Mouse (Mus musculus): Measurements from ENCODE around the gene Lmln. TPM values are rescaled to one million over a fixed set of nuclear protein-coding genes. Genes with fewer than 3 reads are reported as not detected.
"Not testable (repeated sequence)": the region's sequence is repeated elsewhere in the genome, so short reads cannot be mapped to it uniquely, and the experiment has no call there.

Lmln gene
- polyA plus RNA-seq, 1 experiment from 2014 or later = 1.8 TPM

DNA sequence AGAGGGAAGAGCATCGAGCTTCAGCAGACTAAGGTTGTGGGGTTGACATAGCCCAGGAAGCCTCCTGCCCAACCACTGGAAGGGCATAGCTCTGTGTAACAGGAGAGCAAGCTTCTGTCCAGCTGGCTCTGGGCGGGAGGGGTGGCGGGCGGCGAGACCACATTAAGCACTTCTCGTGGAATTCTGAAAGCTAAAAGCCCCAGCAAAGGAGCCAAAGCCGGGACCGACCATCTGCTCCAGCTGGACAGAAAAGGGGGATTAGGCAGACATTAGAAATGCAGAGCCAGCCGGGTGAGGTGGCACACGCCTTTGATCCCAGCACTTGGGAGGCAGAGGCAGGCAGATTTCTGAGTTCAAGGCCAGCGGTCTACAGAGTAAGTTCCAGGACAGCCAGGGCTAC, 95.7 kb downstream of the Lmln start:
- Histone ChIP-seq H3K9me3 (replicated peaks; ENCODE audit: control insufficient read depth, low read length) (0 out of 2 replicates have a peak, but pooled peaks cover 3% of the 10 kb centered on the region), H3K9ac (ENCODE audit: low read length) (no peak overlapping the region), H3K27me3 (ENCODE audit: control insufficient read depth, insufficient read depth, low read length) (no peaks in the 10 kb centered on the region), H3K4me3 (ENCODE audit: low read length) (no peak overlapping the region), H3K4me2 (ENCODE audit: low read depth, low read length) (no peak overlapping the region), H3K36me3 (ENCODE audit: control insufficient read depth, insufficient read depth) (no peaks in the 10 kb centered on the region), H3K27ac (ENCODE audit: low read length) (no peak overlapping the region), H3K4me1 (ENCODE audit: control insufficient read depth, insufficient read depth, low read length) (no peaks in the 10 kb centered on the region)
- no peak for ATAC-seq (replicated peaks; ENCODE audit: extremely low read depth, insufficient read depth, low FRiP score)
- WGBS = 85% methylated on average over 11 of the region's 11 CpGs

DNA sequence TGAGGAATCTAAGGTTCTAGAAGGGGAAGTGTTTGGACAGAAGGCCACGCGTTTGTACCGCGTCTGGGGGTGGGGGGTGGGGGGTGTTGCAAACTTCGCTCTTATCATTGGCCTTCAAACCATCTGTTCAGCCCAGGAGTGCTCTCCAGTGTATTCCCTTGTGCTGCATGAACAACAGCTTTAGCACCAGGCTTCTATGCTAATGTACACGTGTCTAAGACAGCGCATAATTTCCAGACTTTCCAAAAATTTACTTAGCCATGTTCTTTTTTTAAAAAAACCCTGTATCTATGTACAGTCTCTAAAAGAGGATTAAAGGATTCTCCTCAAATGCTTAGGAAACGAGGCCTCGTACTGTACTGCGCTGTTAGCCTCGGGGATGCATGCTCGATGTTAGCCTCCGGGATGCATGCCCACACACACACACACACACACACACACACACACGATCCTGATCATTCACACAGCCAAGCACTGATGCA, 96.3 kb downstream of the Lmln start:
- H3K9ac ChIP-seq (ENCODE audit: low read length) = no peak overlapping the region
- no peak overlapping the region for H3K4me2 ChIP-seq (ENCODE audit: low read depth, low read length)
- no peak overlapping the region for H3K27ac ChIP-seq (ENCODE audit: low read length)
- WGBS = 76% methylated on average over 14 of the region's 14 CpGs
- H3K27me3 ChIP-seq (ENCODE audit: control insufficient read depth, insufficient read depth, low read length) = no peaks in the 10 kb centered on the region
- ATAC-seq (replicated peaks; ENCODE audit: extremely low read depth, insufficient read depth, low FRiP score) = no peak
- H3K9me3 ChIP-seq (replicated peaks; ENCODE audit: control insufficient read depth, low read length) = 0 out of 2 replicates have a peak, but pooled peaks cover 3% of the 10 kb centered on the region
- H3K4me3 ChIP-seq (ENCODE audit: low read length) = no peak overlapping the region
- no peaks in the 10 kb centered on the region for H3K36me3 ChIP-seq (ENCODE audit: control insufficient read depth, insufficient read depth)
- 0 out of 2 replicates have a peak, but pooled peaks cover 2% of the 10 kb centered on the region for H3K4me1 ChIP-seq (ENCODE audit: control insufficient read depth, insufficient read depth, low read length)

DNA sequence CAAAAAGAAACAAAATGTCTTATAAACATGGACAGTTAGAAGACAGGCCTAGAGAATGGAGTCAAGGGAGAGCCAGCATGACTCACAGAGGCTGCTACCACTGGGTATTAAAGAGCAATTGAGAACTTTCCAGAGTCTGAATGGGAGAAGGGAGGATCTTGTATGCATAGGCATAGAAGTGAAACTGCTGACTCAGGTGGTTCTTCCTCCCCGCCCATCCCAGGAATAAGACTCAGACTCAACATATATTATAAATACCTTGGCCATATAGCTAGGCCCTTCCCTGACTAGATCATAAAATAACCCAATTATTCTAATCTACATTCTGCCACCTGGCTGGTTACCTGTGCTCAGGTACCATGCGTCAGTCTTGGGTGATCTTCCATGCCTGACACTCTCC, 97.0 kb downstream of the Lmln start:
- Histone ChIP-seq H3K4me1 (ENCODE audit: control insufficient read depth, insufficient read depth, low read length) (0 out of 2 replicates have a peak, but pooled peaks cover 2% of the 10 kb centered on the region), H3K27me3 (ENCODE audit: control insufficient read depth, insufficient read depth, low read length) (no peaks in the 10 kb centered on the region), H3K4me3 (ENCODE audit: low read length) (no peak overlapping the region), H3K4me2 (ENCODE audit: low read depth, low read length) (no peak overlapping the region), H3K27ac (ENCODE audit: low read length) (no peak overlapping the region), H3K36me3 (ENCODE audit: control insufficient read depth, insufficient read depth) (no peaks in the 10 kb centered on the region), H3K9me3 (replicated peaks; ENCODE audit: control insufficient read depth, low read length) (0 out of 2 replicates have a peak, but pooled peaks cover 3% of the 10 kb centered on the region), H3K9ac (ENCODE audit: low read length) (no peak overlapping the region)
- no peak for ATAC-seq (replicated peaks; ENCODE audit: extremely low read depth, insufficient read depth, low FRiP score)
- 90% methylated on average over 2 of the region's 2 CpGs for WGBS

DNA sequence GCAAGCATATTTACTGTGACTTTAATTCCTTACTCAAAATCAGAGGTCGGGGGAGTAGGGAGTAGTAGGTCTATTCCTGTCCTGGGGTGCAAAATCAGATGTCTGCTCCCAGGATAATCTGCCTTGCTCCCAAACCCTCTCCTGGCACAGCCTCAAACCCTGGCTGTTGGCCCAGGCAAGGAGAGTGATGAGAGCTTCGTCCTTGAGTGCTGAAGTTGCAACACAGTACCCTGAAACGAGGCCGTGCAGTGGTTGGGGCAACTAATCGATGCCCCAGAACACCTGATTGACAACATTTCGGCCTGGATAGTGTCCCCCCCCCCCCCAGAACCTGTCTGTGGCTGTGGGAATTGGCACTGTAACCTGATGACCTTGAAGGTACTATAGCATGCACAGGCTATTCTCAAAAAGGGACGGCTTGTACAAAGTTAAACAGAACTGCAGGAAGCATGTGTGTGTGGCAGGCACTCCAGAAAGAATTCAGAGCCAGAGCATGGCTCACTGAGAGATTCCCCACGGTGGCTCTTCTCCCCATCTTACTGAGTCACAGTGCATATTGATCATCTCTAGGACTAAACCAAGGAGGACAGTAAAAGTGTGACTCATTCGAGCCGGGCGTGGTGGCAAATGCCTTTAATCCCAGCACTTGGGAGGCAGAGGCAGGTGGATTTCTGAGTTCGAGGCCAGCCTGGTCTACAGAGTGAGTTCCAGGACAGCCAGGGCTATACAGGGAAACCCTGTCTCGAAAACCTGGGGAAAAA, 101.2 kb downstream of the Lmln start:
- Histone ChIP-seq H3K4me2 (ENCODE audit: low read depth, low read length) (no peak overlapping the region), H3K9ac (ENCODE audit: low read length) (no peak overlapping the region), H3K27me3 (ENCODE audit: control insufficient read depth, insufficient read depth, low read length) (no peaks in the 10 kb centered on the region), H3K27ac (ENCODE audit: low read length) (peak overlapping the region; percentile 66), H3K4me3 (ENCODE audit: low read length) (no peak overlapping the region), H3K4me1 (ENCODE audit: control insufficient read depth, insufficient read depth, low read length) (0 out of 2 replicates have a peak, but pooled peaks cover 2% of the 10 kb centered on the region), H3K9me3 (replicated peaks; ENCODE audit: control insufficient read depth, low read length) (0 out of 2 replicates have a peak, but pooled peaks cover 5% of the 10 kb centered on the region), H3K36me3 (ENCODE audit: control insufficient read depth, insufficient read depth) (no peaks in the 10 kb centered on the region)
- ATAC-seq (replicated peaks; ENCODE audit: extremely low read depth, insufficient read depth, low FRiP score) = peak; percentile 73
- WGBS = 52% methylated on average over 13 of the region's 13 CpGs

DNA sequence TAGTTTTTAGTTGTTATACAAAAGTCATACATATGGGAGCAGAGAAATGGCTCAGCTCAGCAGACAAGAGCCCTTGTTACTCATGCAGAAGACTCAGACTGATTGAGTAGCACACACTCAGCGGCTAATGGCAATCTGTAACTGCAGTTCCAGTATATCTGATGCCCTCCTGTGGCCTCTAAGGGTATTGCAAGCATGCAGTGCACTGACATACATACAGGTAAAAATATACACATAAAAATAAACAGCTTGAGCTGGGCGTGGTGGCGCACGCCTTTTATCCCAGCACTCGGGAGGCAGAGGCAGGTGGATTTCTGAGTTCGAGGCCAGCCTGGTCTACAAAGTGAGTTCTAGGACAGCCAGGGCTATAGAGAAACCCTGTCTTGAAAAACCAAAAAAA, 104.0 kb downstream of the Lmln start:
- 61% methylated on average over 6 of the region's 6 CpGs for WGBS
- not testable (repeated sequence) for H3K27ac ChIP-seq (ENCODE audit: low read length); H3K4me2 ChIP-seq (ENCODE audit: low read depth, low read length); H3K4me1 ChIP-seq (ENCODE audit: control insufficient read depth, insufficient read depth, low read length); H3K27me3 ChIP-seq (ENCODE audit: control insufficient read depth, insufficient read depth, low read length); H3K9me3 ChIP-seq (replicated peaks; ENCODE audit: control insufficient read depth, low read length); H3K9ac ChIP-seq (ENCODE audit: low read length); ATAC-seq (replicated peaks; ENCODE audit: extremely low read depth, insufficient read depth, low FRiP score); H3K4me3 ChIP-seq (ENCODE audit: low read length); H3K36me3 ChIP-seq (ENCODE audit: control insufficient read depth, insufficient read depth)

DNA sequence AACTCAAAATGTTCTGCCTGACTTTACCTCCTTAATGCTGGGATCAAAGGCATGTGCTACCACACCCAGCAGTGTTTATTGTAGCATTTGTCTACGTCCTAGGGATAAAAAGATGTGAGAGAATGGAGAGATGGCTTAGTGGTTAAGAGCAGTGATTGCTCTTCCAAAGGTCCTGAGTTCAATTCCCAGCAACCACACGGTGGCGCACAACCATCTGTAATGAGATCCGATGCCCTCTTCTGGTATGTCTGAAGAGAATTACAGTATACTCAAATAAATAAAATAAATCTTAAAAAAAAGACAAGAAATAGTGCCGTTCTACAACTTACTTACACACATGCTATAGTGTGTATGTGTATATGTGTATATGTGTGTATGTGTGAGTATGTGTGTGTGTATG, 105.2 kb downstream of the Lmln start:
- H3K9ac ChIP-seq (ENCODE audit: low read length) = no peak overlapping the region
- no peak for ATAC-seq (replicated peaks; ENCODE audit: extremely low read depth, insufficient read depth, low FRiP score)
- no peaks in the 10 kb centered on the region for H3K27me3 ChIP-seq (ENCODE audit: control insufficient read depth, insufficient read depth, low read length)
- H3K4me3 ChIP-seq (ENCODE audit: low read length) = no peak overlapping the region
- 0 out of 2 replicates have a peak, but pooled peaks cover 2% of the 10 kb centered on the region for H3K9me3 ChIP-seq (replicated peaks; ENCODE audit: control insufficient read depth, low read length)
- no peak overlapping the region for H3K27ac ChIP-seq (ENCODE audit: low read length)
- no peak overlapping the region for H3K4me2 ChIP-seq (ENCODE audit: low read depth, low read length)
- H3K4me1 ChIP-seq (ENCODE audit: control insufficient read depth, insufficient read depth, low read length) = 0 out of 2 replicates have a peak, but pooled peaks cover 2% of the 10 kb centered on the region
- 41% methylated on average over 5 of the region's 5 CpGs for WGBS
- H3K36me3 ChIP-seq (ENCODE audit: control insufficient read depth, insufficient read depth) = no peaks in the 10 kb centered on the region

DNA sequence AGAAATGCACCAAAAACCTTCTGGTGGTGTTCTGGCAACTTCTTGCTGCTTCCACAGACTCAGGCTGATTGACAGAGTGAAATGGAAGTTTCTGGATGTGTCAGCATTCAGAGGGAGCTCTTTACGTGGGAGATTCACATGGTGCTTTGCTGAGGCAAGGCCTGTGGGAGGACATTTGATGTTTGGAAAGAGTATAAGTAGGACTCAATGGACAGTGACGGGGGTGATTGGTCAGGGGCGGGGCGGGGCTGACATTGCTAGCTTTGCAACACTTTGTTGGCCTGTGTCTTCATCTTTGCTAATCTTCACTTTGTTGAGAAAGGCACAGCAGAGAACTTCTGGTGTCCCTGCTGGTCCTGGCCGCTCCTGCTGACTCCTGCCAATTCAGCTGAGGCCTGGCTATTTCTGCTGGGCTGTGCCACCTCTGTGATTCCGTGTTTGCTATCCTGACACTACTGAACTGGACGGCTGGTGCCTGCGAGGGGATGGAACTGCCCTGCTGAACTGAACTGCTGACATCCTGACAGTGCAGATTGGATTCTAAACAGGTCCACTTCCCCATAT, 107.2 kb downstream of the Lmln start:
- Histone ChIP-seq H3K9ac (ENCODE audit: low read length) (no peak overlapping the region), H3K27ac (ENCODE audit: low read length) (no peak overlapping the region), H3K36me3 (ENCODE audit: control insufficient read depth, insufficient read depth) (no peaks in the 10 kb centered on the region), H3K4me1 (ENCODE audit: control insufficient read depth, insufficient read depth, low read length) (no peaks in the 10 kb centered on the region), H3K9me3 (replicated peaks; ENCODE audit: control insufficient read depth, low read length) (0 out of 2 replicates have a peak, but pooled peaks cover 2% of the 10 kb centered on the region), H3K27me3 (ENCODE audit: control insufficient read depth, insufficient read depth, low read length) (no peaks in the 10 kb centered on the region), H3K4me3 (ENCODE audit: low read length) (no peak overlapping the region), H3K4me2 (ENCODE audit: low read depth, low read length) (no peak overlapping the region)
- 61% methylated on average over 8 of the region's 8 CpGs for WGBS
- no peak for ATAC-seq (replicated peaks; ENCODE audit: extremely low read depth, insufficient read depth, low FRiP score)

DNA sequence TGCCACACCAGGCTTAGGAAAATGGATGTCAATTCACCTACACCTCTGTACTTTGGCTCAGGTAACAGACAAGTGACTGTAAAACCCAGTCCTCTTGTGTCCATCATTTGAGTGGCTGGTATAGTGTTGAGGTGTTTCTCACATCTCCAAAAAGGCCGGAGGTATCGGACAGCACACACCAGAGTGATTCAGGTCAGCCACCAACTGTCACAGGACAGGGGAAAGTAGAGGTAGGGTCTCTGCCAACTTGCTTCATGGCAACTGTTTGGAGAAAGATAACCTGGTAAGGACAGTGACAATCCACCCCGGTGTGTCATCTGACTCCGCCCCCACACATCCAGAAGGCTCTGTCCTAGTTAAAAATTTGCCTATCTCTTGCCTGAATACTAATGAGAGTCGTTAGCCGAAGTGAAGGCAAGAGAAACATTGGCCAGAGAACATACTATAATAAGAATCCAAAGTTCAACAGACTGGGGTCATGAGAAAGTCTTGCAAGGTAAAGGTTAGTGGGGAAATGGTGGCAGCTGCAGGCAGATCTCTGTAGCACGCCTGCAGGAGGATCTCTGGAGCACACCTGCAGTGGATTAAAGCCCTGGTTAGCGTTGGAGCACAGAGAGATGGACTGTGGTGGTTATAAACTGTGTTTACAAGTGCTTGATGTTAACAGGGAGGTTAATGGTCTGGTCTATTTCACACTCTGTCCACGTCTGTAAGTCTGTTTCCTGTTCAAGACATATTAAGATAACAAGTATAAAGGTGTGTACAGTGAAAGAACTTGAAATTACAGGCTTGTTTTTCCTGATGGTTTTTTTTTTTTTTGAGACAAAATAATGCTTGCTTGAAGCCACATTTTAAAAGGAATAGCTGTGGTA, 108.6 kb downstream of the Lmln start:
- Histone ChIP-seq H3K27me3 (ENCODE audit: control insufficient read depth, insufficient read depth, low read length) (no peaks in the 10 kb centered on the region), H3K9ac (ENCODE audit: low read length) (no peak overlapping the region), H3K4me1 (ENCODE audit: control insufficient read depth, insufficient read depth, low read length) (no peaks in the 10 kb centered on the region), H3K4me2 (ENCODE audit: low read depth, low read length) (no peak overlapping the region), H3K4me3 (ENCODE audit: low read length) (no peak overlapping the region), H3K27ac (ENCODE audit: low read length) (no peak overlapping the region), H3K9me3 (replicated peaks; ENCODE audit: control insufficient read depth, low read length) (peaks cover 5% of the 10 kb centered on the region; the same call in 1 of the 2 replicates), H3K36me3 (ENCODE audit: control insufficient read depth, insufficient read depth) (no peaks in the 10 kb centered on the region)
- no peak for ATAC-seq (replicated peaks; ENCODE audit: extremely low read depth, insufficient read depth, low FRiP score)
- WGBS = 59% methylated on average over 9 of the region's 9 CpGs
